Mouse (Mus musculus): ENCODE results near the gene Pgam2. TPM values are rescaled to one million over a fixed set of nuclear protein-coding genes. Genes with fewer than 3 reads are reported as not detected.

The Pgam2 gene
- polyA plus RNA-seq, 1 experiment: not detected

DNA sequence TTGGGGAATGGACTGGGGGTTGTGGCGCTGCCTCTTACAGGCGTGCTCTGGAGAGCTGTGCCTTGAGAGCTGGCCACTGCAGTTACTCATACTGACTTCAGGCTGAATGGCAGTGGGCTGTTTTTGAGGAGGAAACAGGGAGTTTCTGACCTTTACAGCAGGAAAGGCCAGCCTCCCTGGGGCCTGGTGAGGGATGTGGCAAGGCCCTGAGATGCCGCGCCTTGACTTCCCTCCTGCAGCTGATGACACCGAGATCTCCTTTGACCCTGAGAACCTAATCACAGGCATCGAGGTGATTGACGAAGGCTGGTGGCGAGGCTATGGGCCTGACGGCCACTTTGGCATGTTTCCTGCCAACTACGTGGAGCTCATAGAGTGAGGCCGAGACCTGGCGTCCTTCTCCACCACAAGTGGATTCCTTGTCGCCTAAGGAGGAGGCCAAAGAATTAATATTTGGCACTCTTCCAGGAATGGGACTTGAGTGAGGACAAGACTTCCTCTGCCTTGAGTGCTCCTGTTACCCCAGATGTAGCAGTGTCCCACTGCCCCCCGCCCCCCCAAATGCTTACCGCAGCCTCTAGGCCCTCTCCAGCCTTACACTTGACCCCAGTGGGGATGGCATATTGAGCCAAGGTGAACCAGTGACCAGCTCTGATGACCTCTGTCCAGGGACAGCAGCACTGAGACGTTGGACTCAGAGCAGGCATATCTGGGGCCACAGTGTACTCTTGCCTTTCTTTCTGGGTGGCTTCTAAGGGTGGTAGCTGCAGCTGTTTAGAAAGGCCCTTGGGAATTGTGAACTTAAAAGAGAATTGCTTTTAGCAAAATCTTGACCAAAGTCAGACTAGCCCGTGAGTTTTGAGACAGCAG, 3.7 kb downstream of the Pgam2 start:
- Histone ChIP-seq H3K27ac (ENCODE audit: insufficient read depth, low read depth, low read length) (no peak overlapping the region), H3K4me3 (ENCODE audit: insufficient read depth, low read depth, low read length) (no peak overlapping the region), H3K4me1 (ENCODE audit: control insufficient read depth, insufficient read depth, low read length) (peaks cover 16% of the 10 kb centered on the region)
- WGBS: 71% methylated on average over 17 of the region's 17 CpGs
- TF ChIP-seq CTCF (IDR thresholded peaks at IDR 0.05; ENCODE audit: insufficient read depth, low read depth, low read length): no peak
- no peak for TF ChIP-seq POLR2A (IDR thresholded peaks at IDR 0.05; ENCODE audit: insufficient read depth, low read depth, low read length)

- H3K4me1 ChIP-seq (ENCODE audit: control insufficient read depth, insufficient read depth, low read length): peaks cover 7% of the 10 kb centered on the region
- TF ChIP-seq POLR2A (IDR thresholded peaks at IDR 0.05; ENCODE audit: insufficient read depth, low read depth, low read length): no peak
- no peak for TF ChIP-seq CTCF (IDR thresholded peaks at IDR 0.05; ENCODE audit: insufficient read depth, low read depth, low read length)
- WGBS: 91% methylated on average over 5 of the region's 5 CpGs
- H3K27ac ChIP-seq (ENCODE audit: insufficient read depth, low read depth, low read length): no peak overlapping the region
- H3K4me3 ChIP-seq (ENCODE audit: insufficient read depth, low read depth, low read length): no peak overlapping the region
These were observed 5.6 kb downstream of the Pgam2 start for GRCm38 (mm10) chr11:5797928-5798327.

DNA sequence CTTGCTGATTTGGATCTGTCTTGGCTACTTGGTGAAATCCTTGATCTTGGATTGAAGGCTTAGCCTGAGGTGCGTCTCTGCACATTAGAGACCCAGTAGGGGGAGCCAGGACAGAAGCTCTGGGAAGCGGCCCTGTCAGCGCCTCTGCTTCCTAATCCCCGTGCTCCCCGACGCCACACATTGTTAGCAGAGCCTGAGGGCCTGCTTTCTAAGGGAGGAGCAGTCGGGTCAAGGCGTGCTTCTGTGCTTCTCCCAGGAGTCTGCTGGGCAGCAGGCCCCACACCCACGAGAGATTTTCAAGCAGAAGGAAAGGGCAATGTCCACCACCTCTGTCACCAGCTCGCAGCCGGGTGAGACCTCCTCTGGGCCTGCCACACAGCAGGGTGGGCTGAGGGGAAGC, 6.2 kb downstream of the Pgam2 start:
- WGBS: 74% methylated on average over 11 of the region's 11 CpGs
- H3K4me3 ChIP-seq (ENCODE audit: insufficient read depth, low read depth, low read length): no peak overlapping the region
- TF ChIP-seq POLR2A (IDR thresholded peaks at IDR 0.05; ENCODE audit: insufficient read depth, low read depth, low read length): no peak
- no peak for TF ChIP-seq CTCF (IDR thresholded peaks at IDR 0.05; ENCODE audit: insufficient read depth, low read depth, low read length)
- peaks cover 7% of the 10 kb centered on the region for H3K4me1 ChIP-seq (ENCODE audit: control insufficient read depth, insufficient read depth, low read length)
- no peak overlapping the region for H3K27ac ChIP-seq (ENCODE audit: insufficient read depth, low read depth, low read length)

GRCm38 (mm10) chr11:5796939-5797338, 6.6 kb downstream of the Pgam2 start:
- TF ChIP-seq CTCF (IDR thresholded peaks at IDR 0.05; ENCODE audit: insufficient read depth, low read depth, low read length): no peak
- no peak for TF ChIP-seq POLR2A (IDR thresholded peaks at IDR 0.05; ENCODE audit: insufficient read depth, low read depth, low read length)
- no peak overlapping the region for H3K27ac ChIP-seq (ENCODE audit: insufficient read depth, low read depth, low read length)
- no peak overlapping the region for H3K4me3 ChIP-seq (ENCODE audit: insufficient read depth, low read depth, low read length)
- H3K4me1 ChIP-seq (ENCODE audit: control insufficient read depth, insufficient read depth, low read length): peaks cover 7% of the 10 kb centered on the region
- 80% methylated on average over 15 of the region's 15 CpGs for WGBS

GRCm38 (mm10) chr11:5795706-5796105, 7.8 kb downstream of the Pgam2 start:
- TF ChIP-seq POLR2A (IDR thresholded peaks at IDR 0.05; ENCODE audit: insufficient read depth, low read depth, low read length) (no peak), CTCF (IDR thresholded peaks at IDR 0.05; ENCODE audit: insufficient read depth, low read depth, low read length) (no peak)
- Histone ChIP-seq H3K4me1 (ENCODE audit: control insufficient read depth, insufficient read depth, low read length) (peaks cover 7% of the 10 kb centered on the region), H3K4me3 (ENCODE audit: insufficient read depth, low read depth, low read length) (no peak overlapping the region), H3K27ac (ENCODE audit: insufficient read depth, low read depth, low read length) (no peak overlapping the region)
- WGBS: 78% methylated on average over 7 of the region's 7 CpGs

DNA sequence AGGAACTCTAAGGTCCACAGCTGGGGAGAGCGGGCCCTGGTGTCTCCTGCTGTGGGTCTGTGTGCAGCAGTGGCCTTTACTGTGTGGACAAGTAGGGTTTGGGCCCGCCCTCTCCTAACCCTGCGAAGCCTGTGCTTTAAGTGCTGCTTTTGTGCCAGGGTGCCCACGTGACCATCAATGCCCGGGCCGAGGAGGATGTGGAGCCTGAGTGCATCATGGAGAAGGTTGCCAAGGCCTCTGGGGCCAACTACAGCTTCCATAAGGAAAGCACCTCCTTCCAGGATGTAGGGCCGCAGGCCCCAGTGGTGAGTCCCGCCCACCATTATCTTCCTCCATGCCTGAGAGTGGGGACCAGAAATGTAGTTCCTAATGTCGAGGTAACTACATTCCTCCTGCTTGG, 8.2 kb downstream of the Pgam2 start:
- WGBS: 77% methylated on average over 9 of the region's 9 CpGs
- H3K4me3 ChIP-seq (ENCODE audit: insufficient read depth, low read depth, low read length): no peak overlapping the region

GRCm38 (mm10) chr11:5790431-5790830, 13.1 kb downstream of the Pgam2 start:
- WGBS: 88% methylated on average over 1 of the region's 1 CpGs
- TF ChIP-seq CTCF (IDR thresholded peaks at IDR 0.05; ENCODE audit: insufficient read depth, low read depth, low read length) (no peak), POLR2A (IDR thresholded peaks at IDR 0.05; ENCODE audit: insufficient read depth, low read depth, low read length) (no peak)
- Histone ChIP-seq H3K4me1 (ENCODE audit: control insufficient read depth, insufficient read depth, low read length) (peaks cover 10% of the 10 kb centered on the region), H3K27ac (ENCODE audit: insufficient read depth, low read depth, low read length) (no peak overlapping the region), H3K4me3 (ENCODE audit: insufficient read depth, low read depth, low read length) (no peak overlapping the region)

More for the DNA sequence above, 8.2 kb downstream of the Pgam2 start:
- Histone ChIP-seq H3K27ac (ENCODE audit: insufficient read depth, low read depth, low read length) (no peak overlapping the region), H3K4me1 (ENCODE audit: control insufficient read depth, insufficient read depth, low read length) (peaks cover 7% of the 10 kb centered on the region)
- no peak for TF ChIP-seq CTCF (IDR thresholded peaks at IDR 0.05; ENCODE audit: insufficient read depth, low read depth, low read length)
- TF ChIP-seq POLR2A (IDR thresholded peaks at IDR 0.05; ENCODE audit: insufficient read depth, low read depth, low read length): no peak

- TF ChIP-seq POLR2A (IDR thresholded peaks at IDR 0.05; ENCODE audit: insufficient read depth, low read depth, low read length) (no peak), CTCF (IDR thresholded peaks at IDR 0.05; ENCODE audit: insufficient read depth, low read depth, low read length) (no peak)
- Histone ChIP-seq H3K27ac (ENCODE audit: insufficient read depth, low read depth, low read length) (no peak overlapping the region), H3K4me3 (ENCODE audit: insufficient read depth, low read depth, low read length) (no peak overlapping the region), H3K4me1 (ENCODE audit: control insufficient read depth, insufficient read depth, low read length) (peaks cover 7% of the 10 kb centered on the region)
- WGBS: 82% methylated on average over 3 of the region's 3 CpGs
These were observed 13.7 kb downstream of the Pgam2 start for GRCm38 (mm10) chr11:5789754-5790333.

- Histone ChIP-seq H3K4me1 (ENCODE audit: control insufficient read depth, insufficient read depth, low read length) (peaks cover 7% of the 10 kb centered on the region), H3K27ac (ENCODE audit: insufficient read depth, low read depth, low read length) (no peak overlapping the region), H3K4me3 (ENCODE audit: insufficient read depth, low read depth, low read length) (peak overlapping the region; percentile 96)
- WGBS: 63% methylated on average over 6 of the region's 6 CpGs
- no peak for TF ChIP-seq CTCF (IDR thresholded peaks at IDR 0.05; ENCODE audit: insufficient read depth, low read depth, low read length)
- TF ChIP-seq POLR2A (IDR thresholded peaks at IDR 0.05; ENCODE audit: insufficient read depth, low read depth, low read length): no peak
These were observed 14.3 kb downstream of the Pgam2 start for GRCm38 (mm10) chr11:5789071-5789753.

Data from olfactory bulb, adult 2 months (tissue).